Mouse (Mus musculus): Measurements from ENCODE around the gene Abhd4. TPM values are rescaled to one million over a fixed set of nuclear protein-coding genes. Genes with fewer than 3 reads are reported as not detected.
A peak's percentile ranks its signal among the peaks of the same experiment; 100 is the strongest.

Gene Abhd4
- 37.3 and 39.9 TPM in 2 replicates for polyA plus RNA-seq (2016; fragmentation: Nextera tagmentation; extraction: Ambion mirVana)

- Histone ChIP-seq H3K4me3 (peak within 1 kb of the TSS; percentile 82), H3K4me1 (peaks cover 44% of the 10 kb centered on the region), H3K36me3 (replicated peaks) (peaks cover 14% of the 10 kb centered on the region; the same call in 1 of the 2 replicates), H3K27me3 (replicated peaks; ENCODE audit: low read depth, poor library complexity, severe bottlenecking) (no peaks in the 10 kb centered on the region), H3K9me3 (no peaks in the 10 kb centered on the region), H3K27ac (replicated peaks) (peak within 1 kb of the TSS; percentile 86)
- WGBS = under 1% methylated on average over 39 of the region's 39 CpGs
- peak; percentile 98 for DNase-seq (ENCODE audit: low spot score)
These were observed at the start of gene Abhd4, which contains the start of gene Dad1 for GRCm38 (mm10) chr14:54253741-54254291. Abhd4 (plus strand) TSS chr14:54254188. Dad1 (minus strand) TSS chr14:54254104.

- Histone ChIP-seq H3K4me3 (no peak overlapping the region), H3K4me1 (no peaks in the 10 kb centered on the region), H3K27me3 (replicated peaks; ENCODE audit: low read depth, poor library complexity, severe bottlenecking) (no peaks in the 10 kb centered on the region), H3K27ac (replicated peaks) (no peak overlapping the region), H3K36me3 (replicated peaks) (no peaks in the 10 kb centered on the region), H3K9me3 (no peaks in the 10 kb centered on the region)
- 89% methylated on average over 8 of the region's 8 CpGs for WGBS
- DNase-seq (ENCODE audit: low spot score) = no peak
These were observed 49.7 kb upstream of the Abhd4 start for GRCm38 (mm10) chr14:54204311-54204710.

- Histone ChIP-seq H3K4me1 (no peaks in the 10 kb centered on the region), H3K9me3 (no peaks in the 10 kb centered on the region), H3K4me3 (no peak overlapping the region), H3K27ac (replicated peaks) (no peak overlapping the region), H3K36me3 (replicated peaks) (no peaks in the 10 kb centered on the region), H3K27me3 (replicated peaks; ENCODE audit: low read depth, poor library complexity, severe bottlenecking) (no peaks in the 10 kb centered on the region)
- DNase-seq (ENCODE audit: low spot score) = no peak
- 73% methylated on average over 4 of the region's 4 CpGs for WGBS
These were observed 49.2 kb upstream of the Abhd4 start for GRCm38 (mm10) chr14:54204786-54205185.

GRCm38 (mm10) chr14:54205904-54206303, 48.1 kb upstream of the Abhd4 start:
- no peaks in the 10 kb centered on the region for H3K9me3 ChIP-seq
- no peaks in the 10 kb centered on the region for H3K27me3 ChIP-seq (replicated peaks; ENCODE audit: low read depth, poor library complexity, severe bottlenecking)
- DNase-seq (ENCODE audit: low spot score) = no peak
- H3K4me3 ChIP-seq = no peak overlapping the region
- WGBS = 51% methylated on average over 6 of the region's 6 CpGs
- no peak overlapping the region for H3K27ac ChIP-seq (replicated peaks)
- H3K36me3 ChIP-seq (replicated peaks) = no peaks in the 10 kb centered on the region
- H3K4me1 ChIP-seq = no peaks in the 10 kb centered on the region

GRCm38 (mm10) chr14:54206309-54206708, 47.7 kb upstream of the Abhd4 start:
- no peaks in the 10 kb centered on the region for H3K9me3 ChIP-seq
- no peaks in the 10 kb centered on the region for H3K4me1 ChIP-seq
- 90% methylated on average over 5 of the region's 5 CpGs for WGBS
- no peak overlapping the region for H3K4me3 ChIP-seq
- no peak overlapping the region for H3K27ac ChIP-seq (replicated peaks)
- H3K36me3 ChIP-seq (replicated peaks) = no peaks in the 10 kb centered on the region
- H3K27me3 ChIP-seq (replicated peaks; ENCODE audit: low read depth, poor library complexity, severe bottlenecking) = no peaks in the 10 kb centered on the region
- no peak for DNase-seq (ENCODE audit: low spot score)

- DNase-seq (ENCODE audit: low spot score) = no peak
- no peaks in the 10 kb centered on the region for H3K9me3 ChIP-seq
- WGBS = 85% methylated on average over 15 of the region's 15 CpGs
- no peaks in the 10 kb centered on the region for H3K27me3 ChIP-seq (replicated peaks; ENCODE audit: low read depth, poor library complexity, severe bottlenecking)
- no peak overlapping the region for H3K27ac ChIP-seq (replicated peaks)
- no peak overlapping the region for H3K4me3 ChIP-seq
- no peaks in the 10 kb centered on the region for H3K36me3 ChIP-seq (replicated peaks)
- H3K4me1 ChIP-seq = no peaks in the 10 kb centered on the region
These were observed 47.0 kb upstream of the Abhd4 start for GRCm38 (mm10) chr14:54206750-54207550.

- 84% methylated on average over 5 of the region's 5 CpGs for WGBS
- Histone ChIP-seq H3K27ac (replicated peaks) (no peak overlapping the region), H3K4me1 (no peaks in the 10 kb centered on the region), H3K36me3 (replicated peaks) (no peaks in the 10 kb centered on the region), H3K9me3 (no peaks in the 10 kb centered on the region), H3K27me3 (replicated peaks; ENCODE audit: low read depth, poor library complexity, severe bottlenecking) (no peaks in the 10 kb centered on the region), H3K4me3 (no peak overlapping the region)
- DNase-seq (ENCODE audit: low spot score) = no peak
These were observed 46.1 kb upstream of the Abhd4 start for GRCm38 (mm10) chr14:54207924-54208323.

- Histone ChIP-seq H3K27ac (replicated peaks) (no peak overlapping the region), H3K4me1 (no peaks in the 10 kb centered on the region), H3K9me3 (no peaks in the 10 kb centered on the region), H3K27me3 (replicated peaks; ENCODE audit: low read depth, poor library complexity, severe bottlenecking) (no peaks in the 10 kb centered on the region), H3K4me3 (no peak overlapping the region), H3K36me3 (replicated peaks) (no peaks in the 10 kb centered on the region)
- 73% methylated on average over 6 of the region's 6 CpGs for WGBS
- no peak for DNase-seq (ENCODE audit: low spot score)
These were observed 45.2 kb upstream of the Abhd4 start for GRCm38 (mm10) chr14:54208741-54209140.

- H3K27me3 ChIP-seq (replicated peaks; ENCODE audit: low read depth, poor library complexity, severe bottlenecking) = no peaks in the 10 kb centered on the region
- 90% methylated on average over 5 of the region's 5 CpGs for WGBS
- H3K9me3 ChIP-seq = no peaks in the 10 kb centered on the region
- peaks cover 6% of the 10 kb centered on the region for H3K4me1 ChIP-seq
- H3K36me3 ChIP-seq (replicated peaks) = no peaks in the 10 kb centered on the region
- no peak overlapping the region for H3K4me3 ChIP-seq
- no peak for DNase-seq (ENCODE audit: low spot score)
- H3K27ac ChIP-seq (replicated peaks) = no peak overlapping the region
These were observed 44.1 kb upstream of the Abhd4 start for GRCm38 (mm10) chr14:54209932-54210331.

GRCm38 (mm10) chr14:54210401-54210800, 43.6 kb upstream of the Abhd4 start:
- Histone ChIP-seq H3K36me3 (replicated peaks) (no peaks in the 10 kb centered on the region), H3K27ac (replicated peaks) (no peak overlapping the region), H3K4me3 (no peak overlapping the region), H3K4me1 (peaks cover 9% of the 10 kb centered on the region), H3K27me3 (replicated peaks; ENCODE audit: low read depth, poor library complexity, severe bottlenecking) (no peaks in the 10 kb centered on the region), H3K9me3 (no peaks in the 10 kb centered on the region)
- no peak for DNase-seq (ENCODE audit: low spot score)
- 90% methylated on average over 2 of the region's 2 CpGs for WGBS

GRCm38 (mm10) chr14:54211199-54211598, 42.8 kb upstream of the Abhd4 start:
- Histone ChIP-seq H3K4me1 (peaks cover 12% of the 10 kb centered on the region), H3K27ac (replicated peaks) (no peak overlapping the region), H3K36me3 (replicated peaks) (no peaks in the 10 kb centered on the region), H3K4me3 (no peak overlapping the region), H3K9me3 (no peaks in the 10 kb centered on the region), H3K27me3 (replicated peaks; ENCODE audit: low read depth, poor library complexity, severe bottlenecking) (no peaks in the 10 kb centered on the region)
- WGBS = 87% methylated on average over 8 of the region's 8 CpGs
- no peak for DNase-seq (ENCODE audit: low spot score)

GRCm38 (mm10) chr14:54211755-54212154, 42.2 kb upstream of the Abhd4 start:
- Histone ChIP-seq H3K4me1 (peaks cover 12% of the 10 kb centered on the region), H3K36me3 (replicated peaks) (no peaks in the 10 kb centered on the region), H3K4me3 (no peak overlapping the region), H3K9me3 (no peaks in the 10 kb centered on the region), H3K27ac (replicated peaks) (no peak overlapping the region), H3K27me3 (replicated peaks; ENCODE audit: low read depth, poor library complexity, severe bottlenecking) (no peaks in the 10 kb centered on the region)
- no peak for DNase-seq (ENCODE audit: low spot score)
- 84% methylated on average over 5 of the region's 5 CpGs for WGBS

- no peak for DNase-seq (ENCODE audit: low spot score)
These were observed 40.3 kb upstream of the Abhd4 start for GRCm38 (mm10) chr14:54213734-54214133.

More at GRCm38 (mm10) chr14:54213734-54214133, 40.3 kb upstream of the Abhd4 start:
- H3K27ac ChIP-seq (replicated peaks) = no peak overlapping the region
- no peak overlapping the region for H3K4me3 ChIP-seq
- H3K36me3 ChIP-seq (replicated peaks) = no peaks in the 10 kb centered on the region
- H3K27me3 ChIP-seq (replicated peaks; ENCODE audit: low read depth, poor library complexity, severe bottlenecking) = no peaks in the 10 kb centered on the region
- 89% methylated on average over 2 of the region's 2 CpGs for whole genome bisulfite sequencing
- H3K9me3 ChIP-seq = no peaks in the 10 kb centered on the region
- peaks cover 19% of the 10 kb centered on the region for H3K4me1 ChIP-seq

Data from embryonic facial prominence, embryonic 10.5 days (tissue).